In the genomic region with DNA sequence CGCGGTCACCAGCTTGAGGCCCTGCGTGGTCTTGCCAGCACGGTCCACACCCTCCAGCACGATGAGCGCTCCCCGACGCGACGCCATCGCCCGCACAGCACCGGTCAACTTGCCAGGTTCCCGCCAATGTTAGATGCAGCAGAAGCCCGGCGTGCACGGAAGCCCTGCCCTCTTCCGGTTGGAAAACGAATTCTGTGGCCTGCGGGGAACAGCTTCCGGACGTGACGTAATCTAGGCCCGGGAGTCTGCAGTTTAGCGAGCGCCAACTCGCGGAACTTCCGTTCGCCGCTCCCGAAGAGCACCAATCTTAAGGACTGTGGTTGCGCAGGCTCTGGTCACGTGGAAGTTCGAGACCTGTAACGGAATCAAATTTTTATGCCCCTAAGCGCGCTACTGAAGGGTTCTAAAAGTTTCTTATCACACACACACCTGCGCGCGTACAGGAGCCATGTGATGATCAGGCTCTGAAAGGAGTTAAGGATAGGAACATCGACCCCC, we compare ENCODE assay signal across 8 mouse cellular contexts. TPM values are rescaled to one million over a fixed set of nuclear protein-coding genes. Genes with fewer than 3 reads are reported as not detected.
A peak's percentile ranks its signal among the peaks of the same experiment; 100 is the strongest.
DNase-seq lines count a peak whose midpoint lies in the region; ATAC-seq lines count a peak whose summit lies in the region.

A gene (minus strand): TSS at position 194 of the 498 bp plus-strand sequence.

- peak; percentile 97 for DNase-seq in adipocyte (ENCODE audit: low spot score)
- peak; percentile 98 for DNase-seq in embryo, embryonic 10 days (ENCODE audit: low spot score)
- DNase-seq in gastrocnemius, postnatal 14 days, result peak; percentile 91
- peak; percentile 92 to 95 for DNase-seq in left cerebral cortex, postnatal 10 days (ENCODE audit: extremely low spot score in 1 of 2, low spot score in 2 of 2)
- DNase-seq in right cerebral cortex, postnatal 25 days, result peak; percentile 92
- DNase-seq in urinary bladder, postnatal 4 days (ENCODE audit: low spot score in 2 of 2), result peak; percentile 87 to 89

- ATAC-seq in inflammation-experienced regulatory T-cells, adult 6 months, result peak; percentile 75
- peak; percentile 62 for ATAC-seq in megakaryocyte-erythroid progenitor cell, adult 5-6 weeks (replicated peaks; ENCODE audit: low FRiP score, low TSS enrichment, poor library complexity, severe bottlenecking)

- intact Hi-C loops in gastrocnemius, postnatal 14 days (cut with DNase I; ENCODE audit: low total_unique reads), result no loop called here
- intact Hi-C loops in left cerebral cortex, postnatal 10 days (cut with DNase I), result loop anchor here (10.0 kb wide), 1 partner anchor 167 kb away; no protein-coding TSS in a partner anchor

RNA-seq across cellular contexts. Expression of the gene that starts here (rescaled TPM):
- 10 to 100 TPM; 16.8 to 23.8 TPM for total RNA-seq in gastrocnemius, postnatal 14 days (2021)
- 100 to 1,000 TPM; 113 to 143 (median 119) TPM for polyA plus RNA-seq in inflammation-experienced regulatory T-cells, adult 6 months (2017; shearing (Covaris generic))
- 10 to 100 TPM; 72.0 to 73.1 TPM for total RNA-seq in left cerebral cortex, postnatal 10 days (2021)
- total RNA-seq in megakaryocyte-erythroid progenitor cell, adult 5-6 weeks (2014; fragmentation: Nextera tagmentation), result 264 and 315 TPM in 2 replicates
- 217 and 254 TPM in 2 replicates for total RNA-seq in megakaryocyte-erythroid progenitor cell, adult 5-6 weeks (2017)

Comparison
In these comparisons a context has a peak if more than half of its experiments do, and no peak if none do; other contexts are left out.
1. Peak in every context shown above with its lines: DNase-seq and ATAC-seq.